Mouse (Mus musculus): ENCODE measurements around the gene Ly6g. TPM values are rescaled to one million over a fixed set of nuclear protein-coding genes. Genes with fewer than 3 reads are reported as not detected.
"Not testable (repeated sequence)": the region's sequence is repeated elsewhere in the genome, so short reads cannot be mapped to it uniquely, and the experiment has no call there.

The Ly6g gene
- not detected for total RNA-seq (2021)
- long read RNA-seq, experiment 1, result 0 reads
- long read RNA-seq, experiment 2, result 0 reads

DNA sequence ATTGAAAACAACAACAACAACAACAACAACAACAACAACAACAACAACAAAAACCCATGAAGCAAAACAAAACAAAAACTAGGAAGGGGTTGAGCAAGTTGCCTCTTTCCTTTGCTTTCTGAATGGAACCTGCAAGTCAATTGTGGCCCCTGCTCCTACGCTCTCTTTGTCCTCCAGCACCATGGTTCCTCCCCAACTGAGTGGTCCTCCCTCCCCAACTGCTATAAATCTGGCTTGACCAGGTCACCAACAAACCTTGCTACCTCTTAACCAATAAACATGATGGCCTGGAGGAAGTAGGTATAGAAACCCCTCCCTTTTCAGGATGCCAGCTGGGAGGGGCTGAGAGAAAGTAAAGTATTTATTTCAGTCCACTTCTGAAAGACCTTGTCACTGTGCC is at the start of gene Ly6g:
TSS of gene Ly6g (plus strand) at position 301 of the 400 bp plus-strand sequence.
- no peak for DNase-seq
- intact Hi-C loops (cut with DNase I; ENCODE audit: low total_unique reads), result no loop called here

- intact Hi-C loops (cut with DNase I; ENCODE audit: low total_unique reads); DNase-seq: not testable (repeated sequence)
Observed at GRCm38 (mm10) chr15:75110424-75110823, 44.6 kb upstream of the Ly6g start.

DNA sequence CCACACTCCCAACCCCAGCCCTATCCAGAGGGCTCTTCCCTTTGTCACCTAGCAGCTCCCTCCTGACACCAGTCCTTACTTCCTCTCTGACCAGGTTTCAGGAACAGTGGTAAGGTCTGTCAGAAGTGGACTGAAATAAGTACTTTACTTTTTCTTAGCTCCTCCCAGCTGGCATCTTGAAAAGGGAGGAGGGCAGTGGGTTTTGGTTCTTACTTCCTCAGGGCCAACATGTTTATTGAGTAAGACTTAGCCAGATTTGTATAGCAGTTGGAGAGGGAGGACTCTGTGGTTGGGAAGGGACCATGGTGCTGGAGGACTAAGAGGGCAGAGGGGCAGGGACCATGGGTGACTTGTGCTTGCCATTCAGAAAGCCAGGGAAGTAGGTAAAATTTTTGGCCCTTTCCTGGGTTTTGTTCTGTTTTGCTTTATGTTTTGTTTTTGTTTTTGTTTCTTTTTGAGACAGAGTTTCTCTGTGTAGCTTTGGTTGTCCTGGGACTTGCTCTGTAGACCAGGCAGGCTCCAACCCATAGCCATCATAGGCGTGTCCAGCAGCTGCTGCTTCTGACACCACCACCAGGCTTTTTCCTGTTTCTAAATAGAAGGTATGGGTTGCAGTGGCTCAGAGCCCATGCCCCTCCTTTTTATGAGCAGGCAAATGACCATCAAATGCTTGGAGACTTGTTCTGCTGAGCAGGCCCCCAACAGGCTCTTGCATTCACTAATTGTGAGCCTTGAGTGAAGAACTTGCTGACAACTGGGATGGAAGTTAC is 43.0 kb upstream of the Ly6g start, which contains the start of gene Ly6c2:
TSS of gene Ly6c2 (minus strand) at position 110 of the 770 bp plus-strand sequence.
- DNase-seq; intact Hi-C loops (cut with DNase I; ENCODE audit: low total_unique reads): not testable (repeated sequence)

DNA sequence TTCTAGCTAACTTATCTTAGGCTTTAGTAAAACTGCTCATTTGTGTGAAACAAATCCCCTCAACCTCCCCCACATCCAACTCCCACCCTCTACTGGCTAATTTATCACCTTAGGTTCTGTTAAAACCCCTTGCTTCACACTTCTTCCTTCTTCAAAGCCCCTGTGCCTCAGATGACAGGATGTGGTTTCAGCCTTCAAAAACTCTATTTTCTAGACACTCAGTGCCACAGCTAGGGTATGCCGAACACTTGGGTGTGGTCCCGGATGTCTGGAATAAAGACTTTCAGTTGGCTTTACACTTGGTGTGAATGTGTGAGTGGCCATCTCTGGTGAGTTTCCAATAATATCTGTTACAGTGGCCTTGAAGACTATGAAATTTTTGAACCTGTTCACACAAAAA is 38.5 kb upstream of the Ly6g start:
- DNase-seq, result no peak

DNA sequence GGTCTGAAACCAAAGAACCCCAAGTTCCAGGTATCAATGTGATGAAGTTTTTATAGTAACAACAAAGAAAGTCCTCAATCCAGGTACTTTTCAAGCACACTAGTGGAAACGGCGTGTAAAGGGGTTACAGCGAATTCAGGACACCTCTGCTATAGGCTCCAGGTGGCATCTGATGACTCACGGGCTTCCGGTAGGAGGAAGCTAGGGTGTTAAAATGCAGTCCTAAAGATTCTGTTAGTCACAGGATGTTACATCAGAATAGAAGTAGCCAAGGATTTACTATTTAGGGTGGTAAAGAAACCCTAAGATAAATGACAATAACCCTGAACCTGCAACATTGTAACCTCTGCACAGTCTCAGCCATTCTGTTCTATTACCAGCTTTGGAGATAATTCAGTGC is 37.6 kb upstream of the Ly6g start:
- intact Hi-C loops (cut with DNase I; ENCODE audit: low total_unique reads); DNase-seq: not testable (repeated sequence)

More for the DNA sequence above, 38.5 kb upstream of the Ly6g start:
- intact Hi-C loops (cut with DNase I; ENCODE audit: low total_unique reads), result no loop called here

DNA sequence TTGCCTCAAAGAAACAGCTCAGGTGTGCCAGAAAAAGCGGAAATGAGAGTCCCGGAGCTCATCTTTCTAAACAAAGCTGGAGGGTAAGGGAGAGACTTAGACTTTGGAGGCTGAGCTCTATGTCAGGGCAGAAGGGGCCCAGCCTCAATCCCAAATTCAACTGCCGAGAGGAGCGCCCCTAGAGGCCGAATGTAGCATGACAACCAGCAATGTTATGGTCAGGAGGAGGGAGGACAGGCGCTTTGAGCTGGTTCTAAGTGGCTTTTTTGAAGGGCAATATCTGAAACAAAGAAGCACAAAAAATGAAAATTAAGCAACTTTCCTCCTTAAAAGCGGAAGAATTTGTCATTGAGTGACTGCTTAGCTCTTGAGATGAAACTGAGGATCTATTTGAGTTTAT is 36.3 kb upstream of the Ly6g start:
- intact Hi-C loops (cut with DNase I; ENCODE audit: low total_unique reads), result not testable (repeated sequence)
- peak; percentile 13 for DNase-seq

GRCm38 (mm10) chr15:75120066-75120465 is 35.0 kb upstream of the Ly6g start:
- intact Hi-C loops (cut with DNase I; ENCODE audit: low total_unique reads), result no loop called here
- no peak for DNase-seq

DNA sequence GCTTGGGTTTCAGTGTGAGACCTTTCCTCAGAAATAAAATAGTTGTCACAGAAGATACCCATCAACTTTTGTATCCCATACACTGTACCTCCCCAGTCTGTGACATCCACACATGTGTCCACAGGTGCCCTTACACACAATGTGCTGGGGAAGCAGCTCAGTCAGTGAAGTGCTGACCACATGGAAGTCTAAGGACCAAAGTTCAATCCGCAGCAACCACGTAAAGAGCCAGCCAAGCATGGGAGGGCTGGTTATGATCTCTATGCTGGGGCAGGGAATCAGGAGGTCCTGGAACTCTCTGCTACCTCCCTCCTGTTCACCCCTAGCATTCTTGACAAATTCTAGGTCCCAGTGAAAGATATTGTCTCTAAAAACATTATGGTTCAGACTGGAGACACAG is 22.7 kb upstream of the Ly6g start:
- intact Hi-C loops (cut with DNase I; ENCODE audit: low total_unique reads); DNase-seq: not testable (repeated sequence)

DNA sequence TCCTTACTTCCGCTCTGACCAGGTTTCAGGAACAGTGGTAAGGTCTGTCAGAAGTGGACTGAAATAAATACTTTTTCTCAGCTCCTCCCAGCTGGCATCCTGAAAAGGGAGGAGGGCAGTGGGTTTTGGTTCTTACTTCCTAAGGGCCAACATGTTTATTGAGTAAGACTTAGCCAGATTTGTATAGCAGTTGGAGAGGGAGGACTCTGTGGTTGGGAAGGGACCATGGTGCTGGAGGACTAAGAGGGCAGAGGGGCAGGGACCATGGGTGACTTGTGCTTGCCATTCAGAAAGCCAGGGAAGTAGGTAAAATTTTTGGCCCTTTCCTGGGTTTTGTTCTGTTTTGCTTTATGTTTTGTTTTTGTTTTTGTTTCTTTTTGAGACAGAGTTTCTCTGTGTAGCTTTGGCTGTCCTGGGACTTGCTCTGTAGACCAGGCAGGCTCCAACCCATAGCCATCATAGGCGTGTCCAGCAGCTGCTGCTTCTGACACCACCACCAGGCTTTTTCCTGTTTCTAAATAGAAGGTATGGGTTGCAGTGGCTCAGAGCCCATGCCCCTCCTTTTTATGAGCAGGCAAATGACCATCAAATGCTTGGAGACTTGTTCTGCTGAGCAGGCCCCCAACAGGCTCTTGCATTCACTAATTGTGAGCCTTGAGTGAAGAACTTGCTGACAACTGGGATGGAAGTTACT is 19.8 kb upstream of the Ly6g start:
- intact Hi-C loops (cut with DNase I; ENCODE audit: low total_unique reads); DNase-seq: not testable (repeated sequence)

GRCm38 (mm10) chr15:75137739-75138138 is 17.3 kb upstream of the Ly6g start:
- DNase-seq, result not testable (repeated sequence)

DNA sequence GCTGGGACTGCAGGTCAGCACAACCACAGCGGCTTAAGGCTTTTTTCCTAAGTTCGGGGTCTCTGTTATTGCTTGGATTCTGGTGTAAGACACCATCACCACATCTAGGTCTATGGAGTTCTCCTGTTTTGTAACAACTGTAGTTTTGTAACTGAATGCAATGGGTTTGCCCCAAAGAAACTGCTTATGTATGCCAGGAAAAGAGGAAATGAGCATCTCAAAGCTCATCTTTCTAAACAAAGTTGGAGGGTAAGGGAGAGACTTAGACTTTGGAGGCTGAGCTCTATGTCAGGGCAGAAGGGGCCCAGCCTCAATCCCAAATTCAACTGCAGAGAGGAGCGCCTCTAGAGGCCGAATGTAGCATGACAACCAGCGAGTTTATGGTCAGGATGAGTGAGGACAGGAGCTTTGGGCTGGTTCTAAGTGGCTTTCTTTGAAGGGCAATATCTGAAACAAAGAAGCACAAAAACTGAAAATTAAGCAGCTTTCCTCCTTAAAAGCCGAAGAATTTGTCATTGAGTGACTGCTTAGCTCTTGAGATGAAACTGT is 13.2 kb upstream of the Ly6g start:
- intact Hi-C loops (cut with DNase I; ENCODE audit: low total_unique reads); DNase-seq: not testable (repeated sequence)

More at GRCm38 (mm10) chr15:75137739-75138138, 17.3 kb upstream of the Ly6g start:
- intact Hi-C loops (cut with DNase I; ENCODE audit: low total_unique reads), result not testable (repeated sequence)

DNA sequence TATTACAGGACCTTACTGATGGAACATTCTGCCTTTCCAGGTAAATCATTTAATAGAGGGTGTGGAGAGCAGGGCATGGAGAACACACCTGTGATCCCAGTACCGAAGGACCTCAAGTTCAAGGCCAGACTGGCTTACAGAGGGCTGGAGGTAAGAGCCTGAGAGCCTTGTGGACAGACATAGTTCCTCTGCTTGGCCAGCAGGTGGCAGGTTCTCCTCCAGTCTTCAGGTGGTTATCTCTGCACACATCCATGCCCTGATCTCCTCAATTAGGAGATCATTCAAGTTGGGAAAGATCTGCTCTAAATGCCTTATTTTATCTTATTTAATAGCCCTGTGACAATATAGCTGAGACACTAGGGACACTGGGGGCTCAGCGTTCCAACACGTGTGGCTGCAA is 11.3 kb upstream of the Ly6g start:
- intact Hi-C loops (cut with DNase I; ENCODE audit: low total_unique reads), result no loop called here
- no peak for DNase-seq

DNA sequence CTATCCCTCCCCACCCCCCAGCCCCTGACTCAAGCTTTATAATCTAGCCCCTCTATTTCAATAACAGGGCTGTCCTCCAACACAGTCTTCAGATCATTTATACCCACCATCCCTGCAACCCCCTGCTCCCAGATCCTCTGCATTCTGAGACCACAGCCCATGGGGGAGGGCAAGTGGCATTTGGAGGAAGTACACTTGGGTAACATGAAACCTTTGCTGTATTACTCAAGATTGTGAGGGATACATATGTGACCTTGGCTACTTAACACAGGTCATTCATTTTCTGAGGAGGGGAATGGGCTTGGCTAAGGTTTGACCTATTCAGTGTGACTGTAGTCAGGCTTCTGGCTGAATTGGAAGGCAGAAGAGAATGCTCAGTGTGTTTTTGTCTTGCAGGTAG is 2.0 kb upstream of the Ly6g start:
- DNase-seq, result no peak
- intact Hi-C loops (cut with DNase I; ENCODE audit: low total_unique reads), result no loop called here

DNA sequence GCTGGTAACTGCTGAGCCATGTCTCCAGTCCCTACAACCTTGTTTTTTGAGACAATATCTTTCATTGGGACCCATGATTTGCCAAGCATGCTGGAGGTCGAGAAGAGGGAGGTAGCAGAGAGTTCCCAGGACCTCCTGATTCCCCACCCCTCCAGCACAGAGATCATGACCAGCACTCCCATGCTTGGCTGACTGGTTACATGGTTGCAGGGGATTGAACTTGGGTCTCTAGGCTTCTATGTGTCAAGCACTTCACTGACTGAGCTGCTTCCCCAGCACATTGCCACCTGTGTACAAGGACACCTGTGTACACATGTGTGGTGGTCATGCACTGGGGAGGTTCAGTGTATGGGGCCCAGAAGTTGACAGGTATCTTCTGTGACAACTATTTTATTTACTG is 2.6 kb downstream of the Ly6g start:
- intact Hi-C loops (cut with DNase I; ENCODE audit: low total_unique reads), result no loop called here

DNA sequence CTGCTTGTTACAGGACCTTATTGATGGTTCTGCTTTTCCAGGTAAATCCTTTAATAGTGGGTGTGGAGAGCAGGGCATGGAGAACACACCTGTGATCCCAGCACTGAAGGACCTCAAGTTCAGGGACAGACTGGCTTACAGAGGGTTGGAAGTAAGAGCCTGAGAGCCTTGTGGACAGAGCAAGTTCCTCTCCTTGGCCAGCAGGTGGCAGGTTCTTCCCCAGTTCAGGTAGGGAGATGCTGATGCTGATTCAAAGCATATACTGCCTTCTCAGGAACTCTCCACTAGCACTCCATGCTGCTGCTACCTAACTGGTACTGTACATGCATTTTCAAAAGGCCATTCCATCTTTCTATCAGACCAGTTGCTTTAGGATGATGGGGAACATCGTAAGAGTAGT is 20.5 kb downstream of the Ly6g start:
- intact Hi-C loops (cut with DNase I; ENCODE audit: low total_unique reads), result no loop called here
- DNase-seq, result peak; percentile 5

More for the DNA sequence above, 2.6 kb downstream of the Ly6g start:
- DNase-seq, result no peak

DNA sequence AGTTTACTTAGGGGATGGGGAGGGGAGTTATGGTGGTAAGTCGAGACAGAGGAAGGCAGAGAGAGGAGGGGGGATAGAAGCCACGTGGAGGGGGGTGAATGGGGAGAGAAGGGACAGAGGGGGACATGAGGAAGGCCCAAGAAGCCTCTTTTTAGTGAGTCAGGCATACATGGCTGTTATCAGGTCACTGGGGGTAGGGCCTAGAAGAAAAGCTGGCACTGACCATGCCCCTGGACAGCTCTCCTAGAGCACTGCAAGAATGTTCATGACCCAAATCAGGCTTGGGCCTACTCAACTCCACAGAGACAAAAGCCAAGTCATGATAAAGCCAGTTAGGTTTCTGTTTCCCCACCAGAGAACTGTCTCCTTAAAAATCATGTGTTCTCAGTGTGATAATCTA is 31.3 kb downstream of the Ly6g start:
- intact Hi-C loops (cut with DNase I; ENCODE audit: low total_unique reads), result no loop called here

GRCm38 (mm10) chr15:75189116-75189515 is 34.1 kb downstream of the Ly6g start:
- DNase-seq, result no peak
- intact Hi-C loops (cut with DNase I; ENCODE audit: low total_unique reads), result no loop called here

More for the DNA sequence above, 31.3 kb downstream of the Ly6g start:
- DNase-seq, result no peak

DNA sequence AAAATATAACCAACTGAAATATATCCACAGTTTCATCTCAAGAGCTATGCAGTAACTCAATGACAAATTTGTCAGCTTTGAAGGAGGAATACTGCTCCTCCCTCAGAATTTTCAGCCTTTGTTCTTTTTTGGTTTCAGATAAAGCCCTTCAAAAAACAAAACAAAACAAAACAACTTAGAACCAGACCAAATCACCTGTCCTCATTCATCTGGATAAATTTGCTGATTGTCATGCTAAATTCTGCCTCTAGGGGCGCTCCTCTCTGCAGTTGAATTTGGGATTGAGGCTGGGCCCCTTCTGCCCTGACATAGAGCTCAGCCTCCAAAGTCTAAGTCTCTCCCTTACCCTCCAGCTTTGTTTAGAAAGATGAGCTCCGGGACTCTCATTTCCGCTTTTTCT is 35.5 kb downstream of the Ly6g start:
- DNase-seq; intact Hi-C loops (cut with DNase I; ENCODE audit: low total_unique reads): not testable (repeated sequence)
